Mouse (Mus musculus): ENCODE data around the gene Drc7.

GRCm38 (mm10) chr8:95084261-95084660 is 29.4 kb downstream of the Drc7 start:
- no peak for TF ChIP-seq CTCF (IDR thresholded peaks at IDR 0.05; ENCODE audit: extremely low read depth, insufficient read depth, low read length)
- TF ChIP-seq POLR2A (IDR thresholded peaks at IDR 0.05; ENCODE audit: extremely low read depth, insufficient read depth, low read length) = no peak
